Mouse (Mus musculus) thymus, adult 2 months (tissue): ENCODE measurements around the gene Syngr1. TPM values are rescaled to one million over a fixed set of nuclear protein-coding genes. Genes with fewer than 3 reads are reported as not detected.
A peak's percentile ranks its signal among the peaks of the same experiment; 100 is the strongest.

ENCODE experiments used
- DNase-seq: peaks from one replicate; pipeline ENCODE4 v3.0.0; 2021
- H3K27ac ChIP-seq: fragments of 200-500 bp; 2 replicates; pipeline ENCODE4 v1.5.1; 2012; ENCODE audit warnings: low read length, control low read depth; ENCODE audit not compliant: control insufficient read depth, insufficient read depth
- H3K27me3 ChIP-seq: fragments of 200-500 bp; 2 replicates; pipeline ENCODE4 v1.6.1; 2012; ENCODE audit warnings: mild to moderate bottlenecking, low read length, moderate library complexity, mixed read lengths; ENCODE audit not compliant: control insufficient read depth, insufficient read depth
- H3K36me3 ChIP-seq: fragments of 200-500 bp; 2 replicates; pipeline ENCODE4 v1.6.1; 2012; ENCODE audit warnings: mild to moderate bottlenecking, low read length, moderate library complexity; ENCODE audit not compliant: control insufficient read depth, insufficient read depth
- H3K4me1 ChIP-seq: fragments of 200-500 bp; replicated peaks from 2 replicates; pipeline ENCODE4 v1.6.1; 2012; ENCODE audit warnings: low read length; ENCODE audit not compliant: control insufficient read depth, insufficient read depth
- H3K4me3 ChIP-seq: fragments of 200-500 bp; 2 replicates; pipeline ENCODE4 v1.5.1; 2012; ENCODE audit warnings: mild to moderate bottlenecking, low read length, control low read depth, moderate library complexity; ENCODE audit not compliant: control insufficient read depth, insufficient read depth
- CTCF ChIP-seq: fragments of 200-500 bp; IDR thresholded peaks from 2 replicates; pipeline ENCODE4 v1.5.1; 2012; ENCODE audit warnings: mild to moderate bottlenecking, control low read depth, low read length, moderate library complexity, borderline replicate concordance; ENCODE audit not compliant: control insufficient read depth, poor library complexity, insufficient read depth; ENCODE audit errors: extremely low read depth
- POLR2A ChIP-seq: fragments of 200-500 bp; IDR thresholded peaks from 2 replicates; pipeline ENCODE4 v1.6.1; 2012; ENCODE audit warnings: mild to moderate bottlenecking, low read length, control low read depth, moderate library complexity; ENCODE audit not compliant: control insufficient read depth, poor library complexity, insufficient read depth; ENCODE audit errors: extremely low read depth
- WGBS: fragments of 180-500 bp; shearing (Covaris S2); methylation state at CpG from one replicate; pipeline ENCODE4 v1.1.7; 2018; 5-methylcytosine and 5-hydroxymethylcytosine counted together
- polyA plus RNA-seq: library from polyadenylated mRNA; depleted of rRNA; stranded (reverse); fragments of >200 nt; gene quantifications from 2 replicates; pipeline ENCODE4 v1.2.3, GENCODE M21; 2012

Syngr1 gene
- polyA plus RNA-seq, 1 experiment = 121 TPM

- H3K27me3 ChIP-seq = no peaks in the 10 kb centered on the region; the same call in 1 of the 2 replicates
- 96% methylated on average over 10 of the region's 10 CpGs for WGBS
- H3K4me3 ChIP-seq = peak overlapping the region; percentile 10; the same call in 1 of the 2 replicates
- peaks cover 32% of the 10 kb centered on the region for H3K4me1 ChIP-seq
- peak overlapping the region; percentile 46; the same call in 1 of the 2 replicates for H3K27ac ChIP-seq
- H3K36me3 ChIP-seq = no peaks in the 10 kb centered on the region
- no peak for DNase-seq
- no peak for TF ChIP-seq CTCF
- no peak for TF ChIP-seq POLR2A
Observed at GRCm38 (mm10) chr15:80096406-80096805, 5.3 kb downstream of the Syngr1 start.

- TF ChIP-seq CTCF (peak; percentile 47; the same call in 1 of the 2 replicates), POLR2A (no peak)
- H3K4me3 ChIP-seq = peak overlapping the region; percentile 10
- no peaks in the 10 kb centered on the region for H3K36me3 ChIP-seq
- DNase-seq = peak; percentile 39
- 20% methylated on average over 20 of the region's 20 CpGs for WGBS
- peak overlapping the region; percentile 78 for H3K27ac ChIP-seq
- H3K4me1 ChIP-seq = peaks cover 24% of the 10 kb centered on the region
- no peaks in the 10 kb centered on the region for H3K27me3 ChIP-seq
Observed at GRCm38 (mm10) chr15:80096946-80097881, 6.1 kb downstream of the Syngr1 start.

- H3K27ac ChIP-seq = 0 out of 2 replicates have a peak overlapping the region, but pooled peaks have one; percentile 41
- 86% methylated on average over 8 of the region's 8 CpGs for WGBS
- TF ChIP-seq POLR2A (no peak), CTCF (no peak)
Observed at GRCm38 (mm10) chr15:80097999-80098461, 6.9 kb downstream of the Syngr1 start.

GRCm38 (mm10) chr15:80098809-80099208, 7.7 kb downstream of the Syngr1 start:
- WGBS = 31% methylated on average over 9 of the region's 9 CpGs
- no peak overlapping the region for H3K27ac ChIP-seq
- H3K4me3 ChIP-seq = no peak overlapping the region
- H3K4me1 ChIP-seq = peaks cover 28% of the 10 kb centered on the region
- H3K36me3 ChIP-seq = no peaks in the 10 kb centered on the region
- DNase-seq = no peak
- H3K27me3 ChIP-seq = no peaks in the 10 kb centered on the region
- no peak for TF ChIP-seq POLR2A
- no peak for TF ChIP-seq CTCF

More at GRCm38 (mm10) chr15:80097999-80098461, 6.9 kb downstream of the Syngr1 start:
- Histone ChIP-seq H3K36me3 (no peaks in the 10 kb centered on the region), H3K4me3 (no peak overlapping the region), H3K27me3 (no peaks in the 10 kb centered on the region), H3K4me1 (peaks cover 24% of the 10 kb centered on the region)
- DNase-seq = no peak

GRCm38 (mm10) chr15:80099477-80099876, 8.3 kb downstream of the Syngr1 start:
- 84% methylated on average over 3 of the region's 3 CpGs for WGBS
- no peak for DNase-seq
- Histone ChIP-seq H3K27me3 (no peaks in the 10 kb centered on the region), H3K27ac (no peak overlapping the region), H3K36me3 (no peaks in the 10 kb centered on the region), H3K4me1 (peaks cover 31% of the 10 kb centered on the region), H3K4me3 (no peak overlapping the region)
- TF ChIP-seq CTCF = no peak

- H3K4me1 ChIP-seq = peaks cover 31% of the 10 kb centered on the region
- WGBS = 91% methylated on average over 3 of the region's 3 CpGs
- H3K36me3 ChIP-seq = no peaks in the 10 kb centered on the region
- no peak overlapping the region for H3K27ac ChIP-seq
- no peak overlapping the region for H3K4me3 ChIP-seq
- no peaks in the 10 kb centered on the region for H3K27me3 ChIP-seq
- no peak for DNase-seq
- TF ChIP-seq CTCF = no peak
- TF ChIP-seq POLR2A = no peak
Observed at GRCm38 (mm10) chr15:80100196-80100595, 9.1 kb downstream of the Syngr1 start.
